Mouse (Mus musculus) hindbrain, embryonic 15.5 days (tissue): ENCODE measurements around the gene Xbp1. TPM values are rescaled to one million over a fixed set of nuclear protein-coding genes. Genes with fewer than 3 reads are reported as not detected.

ENCODE experiments used
- ATAC-seq: fragments of 200-750 bp; cut with Nextera tagmentation; 2 replicates; pipeline ENCODE4 v1.8.0; 2017; ENCODE audit warnings: low read depth, moderate number of reproducible peaks, moderate TSS enrichment; ENCODE audit not compliant: low FRiP score
- H3K27ac ChIP-seq: fragments of 300-500 bp; sonication (generic); replicated peaks from 2 replicates; pipeline ENCODE4 v1.5.1; 2015; ENCODE audit warnings: mild to moderate bottlenecking, inconsistent platforms
- H3K27me3 ChIP-seq: fragments of 300-500 bp; sonication (generic); 2 replicates; pipeline ENCODE4 v1.6.1; 2015; ENCODE audit warnings: control low read depth, inconsistent platforms
- H3K36me3 ChIP-seq: fragments of 300-500 bp; sonication (generic); 2 replicates; pipeline ENCODE4 v1.6.1; 2015; ENCODE audit warnings: control low read depth, inconsistent platforms
- H3K4me1 ChIP-seq: fragments of 300-500 bp; sonication (generic); replicated peaks from 2 replicates; pipeline ENCODE4 v1.6.1; 2015; ENCODE audit warnings: control low read depth, inconsistent platforms
- H3K4me2 ChIP-seq: fragments of 300-500 bp; sonication (generic); 2 replicates; pipeline ENCODE4 v1.6.1; 2015; ENCODE audit warnings: moderate library complexity, mild to moderate bottlenecking, inconsistent platforms
- H3K4me3 ChIP-seq: fragments of 300-500 bp; sonication (generic); 2 replicates; pipeline ENCODE4 v1.5.1; 2015; ENCODE audit warnings: mild to moderate bottlenecking, inconsistent platforms
- H3K9ac ChIP-seq: fragments of 300-500 bp; sonication (generic); 2 replicates; pipeline ENCODE4 v1.6.1; 2015; ENCODE audit warnings: inconsistent platforms
- H3K9me3 ChIP-seq: fragments of 300-500 bp; sonication (generic); 2 replicates; pipeline ENCODE4 v1.6.1; 2016; ENCODE audit warnings: control low read depth, inconsistent platforms
- WGBS: fragments of 180-500 bp; shearing (Covaris S2); methylation state at CpG from one replicate; pipeline ENCODE4 v1.1.7; 2015; 5-methylcytosine and 5-hydroxymethylcytosine counted together
- polyA plus RNA-seq: library from polyadenylated mRNA; unstranded; fragments of >200 nt; fragmentation: Nextera tagmentation; extraction: Ambion mirVana; gene quantifications from 2 replicates; pipeline ENCODE4 v1.2.1, GENCODE M21; 2015

The Xbp1 gene
- polyA plus RNA-seq, 1 experiment from 2014 or later: 157 TPM

DNA sequence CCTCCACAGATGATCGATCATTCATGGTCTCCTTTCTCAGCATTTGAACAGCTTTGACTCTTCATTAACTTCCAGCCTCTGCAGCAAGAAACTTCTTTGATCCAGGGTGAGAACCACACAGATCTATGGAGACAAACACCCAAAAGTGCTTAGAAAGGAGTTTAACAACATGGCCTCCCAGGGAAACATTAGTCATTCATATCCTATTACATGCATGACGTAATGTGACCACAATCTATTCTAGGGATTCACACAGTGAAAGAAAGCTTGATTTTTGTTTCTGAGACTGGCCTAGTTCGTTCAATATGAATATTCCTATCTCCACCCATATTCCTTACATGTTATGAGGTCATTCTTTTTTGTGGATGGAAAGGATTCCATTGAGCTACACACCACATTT lies 45.1 kb downstream of the Xbp1 start:
- Histone ChIP-seq H3K36me3 (no peaks in the 10 kb centered on the region), H3K27me3 (no peaks in the 10 kb centered on the region), H3K4me3 (no peak overlapping the region), H3K9me3 (no peaks in the 10 kb centered on the region), H3K4me2 (no peak overlapping the region), H3K9ac (no peak overlapping the region), H3K27ac (no peak overlapping the region), H3K4me1 (peaks cover 5% of the 10 kb centered on the region)
- no peak for ATAC-seq
- WGBS: 91% methylated on average over 3 of the region's 3 CpGs

DNA sequence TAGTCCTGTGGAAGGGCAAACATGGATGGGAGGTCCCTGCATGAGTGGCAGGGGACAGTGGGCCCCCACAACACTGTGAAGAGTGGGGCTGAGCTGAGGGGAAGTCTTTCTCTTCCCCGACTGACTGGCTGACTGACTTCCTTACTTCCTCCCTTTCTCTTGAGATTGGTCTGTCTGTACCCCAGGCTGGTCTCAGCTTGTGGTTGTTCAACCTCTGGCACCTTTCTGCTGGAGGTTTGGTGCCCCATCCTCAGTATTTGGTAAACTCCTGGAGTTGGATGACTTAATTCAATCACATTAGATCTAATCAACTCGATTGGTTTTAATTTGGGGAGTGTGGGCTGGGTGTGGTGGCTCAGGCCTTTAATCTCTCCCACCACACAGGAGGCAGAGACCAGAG lies 46.0 kb downstream of the Xbp1 start:
- 86% methylated on average over 2 of the region's 2 CpGs for WGBS

DNA sequence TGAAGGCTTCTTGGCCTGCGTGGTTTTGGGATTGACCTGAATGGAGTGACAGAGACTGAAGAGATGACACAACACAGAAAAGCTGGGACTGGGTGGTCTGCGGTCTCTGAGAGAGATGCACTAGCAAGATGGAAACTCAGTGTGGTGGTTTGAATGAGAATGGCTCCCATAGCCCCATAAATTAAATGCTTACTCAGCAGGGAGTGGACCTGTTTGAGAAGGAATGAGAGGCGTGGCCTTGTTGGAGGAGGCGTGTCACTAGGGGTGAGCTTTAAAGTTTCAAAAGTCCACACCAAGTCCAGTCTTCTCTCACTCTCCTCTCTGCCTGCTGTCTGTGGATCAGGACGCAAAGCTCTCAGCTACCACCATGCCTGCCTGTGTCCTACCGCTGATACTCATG lies 47.2 kb downstream of the Xbp1 start:
- no peak overlapping the region for H3K4me3 ChIP-seq
- no peak overlapping the region for H3K9ac ChIP-seq
- no peak overlapping the region for H3K27ac ChIP-seq
- no peaks in the 10 kb centered on the region for H3K9me3 ChIP-seq
- no peaks in the 10 kb centered on the region for H3K36me3 ChIP-seq
- WGBS: 97% methylated on average over 6 of the region's 6 CpGs
- no peak overlapping the region for H3K4me2 ChIP-seq
- no peaks in the 10 kb centered on the region for H3K27me3 ChIP-seq
- H3K4me1 ChIP-seq: peaks cover 4% of the 10 kb centered on the region
- ATAC-seq: no peak

More for the DNA sequence above, 46.0 kb downstream of the Xbp1 start:
- ATAC-seq: no peak
- Histone ChIP-seq H3K9me3 (no peaks in the 10 kb centered on the region), H3K27me3 (no peaks in the 10 kb centered on the region), H3K9ac (no peak overlapping the region), H3K36me3 (no peaks in the 10 kb centered on the region), H3K4me2 (no peak overlapping the region), H3K4me3 (no peak overlapping the region), H3K4me1 (peaks cover 5% of the 10 kb centered on the region), H3K27ac (no peak overlapping the region)

DNA sequence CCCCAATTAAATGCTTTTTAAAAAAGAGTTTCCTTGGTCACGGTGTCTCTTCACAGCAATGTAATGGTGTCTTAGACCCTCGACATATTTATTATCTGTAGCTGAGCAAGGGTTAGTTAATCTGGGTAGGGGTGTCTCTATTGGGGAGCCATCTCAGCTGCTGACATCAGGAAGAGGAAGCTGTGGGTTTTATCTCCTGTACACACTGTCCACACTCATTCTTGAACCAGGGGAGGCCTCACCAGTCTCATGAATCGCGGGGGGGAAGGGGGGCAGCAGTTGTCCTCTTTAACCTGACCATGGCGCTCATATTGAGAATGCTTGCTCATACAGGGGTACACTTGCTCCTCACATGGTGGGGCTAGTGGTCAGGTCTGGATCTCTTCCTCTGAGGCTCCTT lies 47.6 kb downstream of the Xbp1 start:
- Histone ChIP-seq H3K4me2 (no peak overlapping the region), H3K27ac (no peak overlapping the region), H3K9ac (no peak overlapping the region), H3K27me3 (no peaks in the 10 kb centered on the region), H3K4me3 (no peak overlapping the region), H3K36me3 (no peaks in the 10 kb centered on the region), H3K9me3 (no peaks in the 10 kb centered on the region), H3K4me1 (no peaks in the 10 kb centered on the region; the same call in 1 of the 2 replicates)
- WGBS: 94% methylated on average over 5 of the region's 5 CpGs
- ATAC-seq: no peak

DNA sequence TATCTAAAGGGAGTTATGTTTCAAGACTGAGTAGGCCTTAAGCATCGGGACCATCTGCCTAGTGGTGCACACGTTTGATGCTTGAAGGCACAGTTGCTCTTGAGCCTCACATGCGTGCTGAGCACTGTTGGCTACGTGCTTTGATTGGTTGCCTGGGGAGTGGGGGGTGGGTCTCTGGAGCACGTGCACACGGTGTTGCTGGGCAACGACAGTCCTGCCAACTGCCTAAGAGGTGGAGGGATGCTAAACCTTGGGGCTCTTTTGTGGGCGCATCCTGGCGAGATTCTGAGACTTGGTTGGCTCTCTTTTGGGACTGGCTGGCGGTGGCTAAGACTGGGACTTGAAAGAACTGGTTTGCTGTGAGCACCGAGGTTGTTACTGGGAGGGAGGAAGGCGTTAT lies 49.0 kb downstream of the Xbp1 start, which contains the start of gene Ankrd36:
Gene Ankrd36 (plus strand): TSS at position 211 of the 400 bp plus-strand sequence.
- H3K27ac ChIP-seq: no peak within 1 kb of the TSS
- H3K4me1 ChIP-seq: no peaks in the 10 kb centered on the region
- H3K36me3 ChIP-seq: no peaks in the 10 kb centered on the region
- no peak for ATAC-seq
- 71% methylated on average over 12 of the region's 12 CpGs for WGBS
- no peaks in the 10 kb centered on the region for H3K9me3 ChIP-seq
- H3K27me3 ChIP-seq: no peaks in the 10 kb centered on the region
- H3K4me2 ChIP-seq: no peak within 1 kb of the TSS
- H3K9ac ChIP-seq: no peak within 1 kb of the TSS
- H3K4me3 ChIP-seq: no peak within 1 kb of the TSS

DNA sequence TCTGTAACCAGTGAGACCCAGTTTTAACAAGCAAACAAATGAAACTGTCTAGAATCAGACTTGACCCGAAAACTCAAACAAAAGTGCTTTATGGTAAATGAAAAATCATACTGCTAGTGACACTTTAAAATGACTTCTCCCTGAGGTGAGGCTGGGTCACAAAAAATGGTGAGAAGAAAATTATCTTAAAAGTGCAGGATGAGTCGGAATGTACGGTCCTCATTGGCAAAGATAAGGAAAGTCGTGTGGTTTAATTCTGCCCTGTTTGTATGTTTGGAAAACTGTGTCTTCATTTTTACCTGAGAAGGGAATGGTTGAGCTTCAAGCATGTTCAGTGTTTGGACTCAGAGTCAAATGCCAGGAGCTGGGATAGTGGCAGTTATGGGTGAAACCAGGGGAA lies 51.4 kb downstream of the Xbp1 start:
- Histone ChIP-seq H3K4me1 (no peaks in the 10 kb centered on the region), H3K4me3 (no peak overlapping the region), H3K27ac (no peak overlapping the region), H3K36me3 (no peaks in the 10 kb centered on the region), H3K9ac (no peak overlapping the region), H3K27me3 (no peaks in the 10 kb centered on the region), H3K9me3 (no peaks in the 10 kb centered on the region), H3K4me2 (no peak overlapping the region)
- 96% methylated on average over 4 of the region's 4 CpGs for WGBS
- ATAC-seq: no peak

DNA sequence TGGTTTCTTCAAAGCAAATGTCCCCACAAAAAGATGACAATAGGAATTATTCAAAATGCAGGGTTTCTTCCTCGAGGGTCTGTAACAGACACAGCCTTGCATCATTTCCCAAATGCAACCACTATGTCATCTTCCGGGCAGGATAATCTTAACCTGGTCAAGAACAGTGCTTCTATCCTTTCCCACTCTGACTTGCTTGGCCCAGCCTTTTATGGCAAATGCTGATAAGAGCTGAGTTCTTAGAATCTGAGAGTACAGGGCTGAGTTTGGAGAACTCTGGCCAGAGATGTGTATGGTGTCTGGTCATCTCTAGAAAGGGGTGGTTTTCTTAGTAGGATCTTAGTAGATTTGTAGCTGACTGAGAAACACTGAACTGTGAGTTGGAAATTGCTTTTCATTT lies 53.4 kb downstream of the Xbp1 start:
- Histone ChIP-seq H3K27ac (no peak overlapping the region), H3K9ac (no peak overlapping the region), H3K4me3 (no peak overlapping the region), H3K27me3 (no peaks in the 10 kb centered on the region), H3K4me1 (no peaks in the 10 kb centered on the region), H3K36me3 (no peaks in the 10 kb centered on the region), H3K4me2 (no peak overlapping the region), H3K9me3 (no peaks in the 10 kb centered on the region)
- no peak for ATAC-seq
- WGBS: 85% methylated on average over 2 of the region's 2 CpGs

DNA sequence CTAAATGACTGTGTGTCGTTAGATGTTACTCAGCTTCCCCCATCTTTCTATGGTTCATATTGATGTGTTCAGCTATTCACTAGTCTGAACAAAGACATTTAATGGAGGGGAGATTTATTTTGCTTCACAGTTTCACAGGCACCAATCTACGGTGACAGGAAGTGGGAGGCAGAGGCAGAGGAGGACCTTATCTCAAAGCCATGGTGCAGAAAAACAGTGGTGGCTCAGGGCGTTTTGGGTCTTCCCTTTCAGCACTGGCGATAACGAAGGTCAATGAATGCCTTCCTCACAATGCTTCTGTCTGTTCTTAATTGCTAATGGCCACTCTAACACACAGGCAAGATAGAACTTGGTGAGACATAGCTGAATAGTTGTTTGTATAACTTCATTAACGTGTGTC lies 54.6 kb downstream of the Xbp1 start:
- H3K4me1 ChIP-seq: no peaks in the 10 kb centered on the region
- H3K4me2 ChIP-seq: no peak overlapping the region
- H3K9me3 ChIP-seq: no peaks in the 10 kb centered on the region
- no peak for ATAC-seq
- 83% methylated on average over 6 of the region's 6 CpGs for WGBS
- no peaks in the 10 kb centered on the region for H3K27me3 ChIP-seq
- no peak overlapping the region for H3K9ac ChIP-seq
- no peaks in the 10 kb centered on the region for H3K36me3 ChIP-seq
- no peak overlapping the region for H3K27ac ChIP-seq
- H3K4me3 ChIP-seq: no peak overlapping the region

Other genes with a start within 250 kb of the Xbp1 start
- gene Znrf3, start 75.8 kb upstream of the Xbp1 start, polyA plus RNA-seq: 7.0 and 8.0 TPM in 2 replicates
- gene Ccdc117, start 21.5 kb downstream of the Xbp1 start, polyA plus RNA-seq: 10.7 and 11.6 TPM in 2 replicates
- not detected in 2 replicates for gene Ankrd36, start 49.0 kb downstream of the Xbp1 start, polyA plus RNA-seq
- gene Mrps24, start 195.0 kb downstream of the Xbp1 start, polyA plus RNA-seq: 192 and 196 TPM in 2 replicates
- gene Urgcp, start 241.7 kb downstream of the Xbp1 start, polyA plus RNA-seq: 33.5 TPM in 2 replicates